Mouse (Mus musculus) megakaryocyte-erythroid progenitor cell, adult 5-6 weeks (primary cell): Measurements from ENCODE around the gene Gm45808. TPM values are rescaled to one million over a fixed set of nuclear protein-coding genes. Genes with fewer than 3 reads are reported as not detected.

Experiments
- ATAC-seq: replicated peaks from 2 replicates; pipeline ENCODE4 v1.8.0; 2016; ENCODE audit warnings: mild to moderate bottlenecking, inconsistent platforms; ENCODE audit not compliant: severe bottlenecking, poor library complexity, low FRiP score, low TSS enrichment
- total RNA-seq, 2 experiments: library from RNA; stranded (forward) in 1 of 2; stranded (reverse) in 1 of 2; fragments of 200-1000, 215-1000 nt in 1 of 2; fragments of >200 nt in 1 of 2; fragmentation: Nextera tagmentation in 1 of 2; gene quantifications; 2 replicates each; pipeline ENCODE4 v1.2.3; 2014 to 2017

Gene Gm45808
- total RNA-seq, 2 experiments from 2014 or later = not detected

- ATAC-seq = no peak
Observed at GRCm38 (mm10) chr7:45457204-45458060, 29.2 kb downstream of the Gm45808 start.

- ATAC-seq = no peak
Observed at GRCm38 (mm10) chr7:45456721-45457203, 29.8 kb downstream of the Gm45808 start.

GRCm38 (mm10) chr7:45455932-45456696 lies 30.5 kb downstream of the Gm45808 start:
- ATAC-seq = no peak

- ATAC-seq = no peak
Observed at GRCm38 (mm10) chr7:45454971-45455370, 31.6 kb downstream of the Gm45808 start.

GRCm38 (mm10) chr7:45451344-45451982 lies 35.1 kb downstream of the Gm45808 start:
- ATAC-seq = peak; percentile 77

GRCm38 (mm10) chr7:45449974-45450373 lies 36.6 kb downstream of the Gm45808 start:
- no peak for ATAC-seq

- peak; percentile 57 for ATAC-seq
Observed at GRCm38 (mm10) chr7:45447325-45447990, 39.2 kb downstream of the Gm45808 start.

- no peak for ATAC-seq
Observed at GRCm38 (mm10) chr7:45446589-45446988, 40.0 kb downstream of the Gm45808 start.

GRCm38 (mm10) chr7:45443526-45444420 lies 42.8 kb downstream of the Gm45808 start:
- 0 out of 2 replicates have a peak, but pooled peaks have one; percentile 13 for ATAC-seq

GRCm38 (mm10) chr7:45437521-45438276 lies 48.9 kb downstream of the Gm45808 start, which contains the start of gene Ruvbl2:
TSS of gene Ruvbl2 (minus strand) at chr7:45438096.
- no peak for ATAC-seq

- no peak for ATAC-seq
Observed at GRCm38 (mm10) chr7:45437046-45437445, 49.6 kb downstream of the Gm45808 start.

- no peak for ATAC-seq
Observed at GRCm38 (mm10) chr7:45436444-45436843, 50.2 kb downstream of the Gm45808 start.

- no peak for ATAC-seq
Observed at GRCm38 (mm10) chr7:45435038-45435437, 51.6 kb downstream of the Gm45808 start.

GRCm38 (mm10) chr7:45434203-45435015 lies 52.2 kb downstream of the Gm45808 start, which contains the start of gene Gys1:
TSS of gene Gys1 (plus strand) at chr7:45434844.
- ATAC-seq = peak; percentile 88

GRCm38 (mm10) chr7:45433835-45434202 lies 52.8 kb downstream of the Gm45808 start:
- no peak for ATAC-seq

- no peak for ATAC-seq
Observed at GRCm38 (mm10) chr7:45426556-45426955, 60.1 kb downstream of the Gm45808 start.

GRCm38 (mm10) chr7:45421194-45421593 lies 65.4 kb downstream of the Gm45808 start:
- no peak for ATAC-seq
